12 mouse cellular contexts compared by ENCODE assay signal in the genomic region with DNA sequence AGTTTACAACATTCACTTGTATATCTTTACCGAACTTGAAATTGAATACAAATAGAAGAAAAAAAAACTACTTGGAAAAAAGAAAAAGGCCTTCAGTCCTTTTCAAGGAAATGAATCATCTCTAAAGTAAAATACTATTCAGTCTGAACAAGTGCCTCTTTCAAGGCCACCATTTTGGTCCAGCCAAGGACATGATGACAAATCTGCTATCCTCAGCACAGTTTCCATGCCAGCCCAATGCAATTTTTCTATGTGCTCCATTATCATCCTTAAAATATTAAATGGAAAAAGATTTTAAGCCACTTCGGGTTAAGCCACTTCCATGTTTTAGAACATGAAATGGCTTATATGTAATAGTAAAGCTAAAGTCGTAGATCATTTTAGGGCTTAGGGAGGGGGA. TPM values are rescaled to one million over a fixed set of nuclear protein-coding genes. Genes with fewer than 3 reads are reported as not detected.
"Had no signal": no experiment of that assay in that cellular context is flagged by ENCODE, and none has a peak within 500 bp of the region (broad histone marks: within the 10 kb centered on the region; RNA-seq: fewer than 3 reads in every experiment).

No protein-coding gene starts in this region.

- DNase-seq: lung, adult 2 months; lung, postnatal 14 days; lung, postnatal 36 days; right cerebral cortex, postnatal 14 days; right cerebral cortex, postnatal 4 days; spleen, adult 18-20 months; thymus, adult 18-20 months; thymus, postnatal 14 days; thymus, postnatal 36 days had no signal

RNA-seq across cellular contexts. Expression of a gene that starts 35.2 kb away (rescaled TPM):
- total RNA-seq: megakaryocyte progenitor cell, adult 5-6 weeks; monocyte, adult 5-6 weeks; neutrophil, adult 5-6 weeks had no signal
